Mouse (Mus musculus): ENCODE measurements around the gene Rxra.

- TF ChIP-seq EP300 (IDR thresholded peaks at IDR 0.05; ENCODE audit: low read depth) (no peak), CTCF (IDR thresholded peaks at IDR 0.05; ENCODE audit: low read depth) (no peak)
Observed at GRCm38 (mm10) chr2:27799018-27799417, 122.8 kb downstream of the Rxra start.
